Mouse (Mus musculus) cerebellum, adult 11 months (tissue): ENCODE data around the gene Sgce.
"Not testable (repeated sequence)": the region's sequence is repeated elsewhere in the genome, so short reads cannot be mapped to it uniquely, and the experiment has no call there.

Experiments
- DNase-seq: peaks from one replicate; pipeline ENCODE4 v3.0.0; 2022

The Sgce gene

DNA sequence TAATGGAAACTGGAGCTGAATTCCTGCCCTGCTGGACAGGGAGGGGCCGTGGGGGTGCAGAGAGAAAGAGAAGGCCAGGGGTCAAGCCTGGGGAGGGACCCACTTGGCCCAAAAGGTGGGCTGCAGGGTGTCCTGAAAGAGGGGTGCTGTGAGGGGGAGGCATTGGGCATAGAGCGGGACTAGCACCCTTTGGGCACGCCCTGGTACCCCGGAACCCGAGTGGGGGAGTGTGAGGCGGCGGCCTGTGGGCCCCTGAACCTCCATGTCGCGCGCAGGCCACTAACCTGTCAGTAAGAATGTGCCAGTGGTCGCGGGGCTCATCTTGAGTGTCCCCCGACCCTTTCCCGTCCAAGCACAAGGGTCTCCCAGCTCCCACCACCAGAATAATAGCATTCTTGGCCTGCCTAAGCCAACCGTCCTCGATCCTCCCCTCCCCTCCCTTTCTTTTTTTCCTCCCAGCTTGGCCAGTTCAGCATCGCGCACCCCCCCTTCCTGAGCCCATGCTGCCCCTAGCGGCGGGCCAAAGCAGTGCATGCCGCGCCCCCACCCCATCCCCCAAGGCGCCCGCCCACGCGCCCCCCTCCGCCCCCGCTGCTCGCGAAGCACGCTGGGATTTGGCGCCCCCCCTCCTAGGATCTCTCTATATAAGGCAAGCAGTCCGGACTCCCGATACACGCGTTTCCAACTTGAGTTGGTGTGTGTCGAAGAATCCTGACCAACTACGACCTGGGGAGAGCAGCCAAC is at the start of gene Sgce, which contains the start of gene Peg10:
TSS of gene Sgce (minus strand) at position 512 of the 744 bp plus-strand sequence.
TSS of gene Peg10 (plus strand) at position 611 of the 744 bp plus-strand sequence.
- peak; percentile 62 for DNase-seq

DNA sequence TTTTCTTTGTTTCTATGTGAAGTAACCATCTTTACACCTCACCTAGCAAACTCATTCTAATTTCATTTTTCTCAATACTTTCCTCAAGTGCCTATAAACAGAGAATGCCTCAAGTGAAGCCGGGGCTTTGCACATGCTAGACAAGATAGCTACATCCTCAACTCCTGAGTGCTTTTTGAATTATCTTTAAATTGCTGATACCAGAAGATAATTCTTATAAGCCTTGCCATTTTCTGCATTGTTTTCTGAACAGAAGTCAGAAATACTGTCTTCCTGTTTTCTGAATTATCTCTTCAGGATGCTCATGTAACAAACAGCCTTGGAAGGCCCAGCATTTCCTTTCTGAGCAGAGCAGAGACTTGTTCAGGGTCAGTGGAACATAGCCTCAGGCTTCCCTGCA is 49.3 kb upstream of the Sgce start:
- DNase-seq: no peak

DNA sequence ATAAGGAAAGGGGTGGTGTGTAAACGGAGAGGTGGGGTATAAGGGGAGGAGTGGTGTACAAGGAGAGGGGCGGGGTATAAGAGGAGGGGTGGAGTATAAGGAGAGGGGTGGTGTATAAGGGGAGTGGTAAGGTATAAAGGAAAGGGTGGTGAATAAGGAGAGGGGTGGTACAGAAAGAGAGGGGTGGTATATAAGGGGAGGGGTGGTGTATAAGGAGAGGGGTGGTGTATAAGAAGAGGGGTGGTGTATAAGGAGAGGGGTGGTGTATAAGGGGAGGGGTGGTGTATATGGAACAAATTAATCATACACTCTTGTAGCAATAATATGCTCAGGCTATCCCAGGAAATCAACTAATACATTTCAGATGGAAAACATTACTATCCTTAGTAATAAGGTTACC is 15.2 kb upstream of the Sgce start:
- no peak for DNase-seq

DNA sequence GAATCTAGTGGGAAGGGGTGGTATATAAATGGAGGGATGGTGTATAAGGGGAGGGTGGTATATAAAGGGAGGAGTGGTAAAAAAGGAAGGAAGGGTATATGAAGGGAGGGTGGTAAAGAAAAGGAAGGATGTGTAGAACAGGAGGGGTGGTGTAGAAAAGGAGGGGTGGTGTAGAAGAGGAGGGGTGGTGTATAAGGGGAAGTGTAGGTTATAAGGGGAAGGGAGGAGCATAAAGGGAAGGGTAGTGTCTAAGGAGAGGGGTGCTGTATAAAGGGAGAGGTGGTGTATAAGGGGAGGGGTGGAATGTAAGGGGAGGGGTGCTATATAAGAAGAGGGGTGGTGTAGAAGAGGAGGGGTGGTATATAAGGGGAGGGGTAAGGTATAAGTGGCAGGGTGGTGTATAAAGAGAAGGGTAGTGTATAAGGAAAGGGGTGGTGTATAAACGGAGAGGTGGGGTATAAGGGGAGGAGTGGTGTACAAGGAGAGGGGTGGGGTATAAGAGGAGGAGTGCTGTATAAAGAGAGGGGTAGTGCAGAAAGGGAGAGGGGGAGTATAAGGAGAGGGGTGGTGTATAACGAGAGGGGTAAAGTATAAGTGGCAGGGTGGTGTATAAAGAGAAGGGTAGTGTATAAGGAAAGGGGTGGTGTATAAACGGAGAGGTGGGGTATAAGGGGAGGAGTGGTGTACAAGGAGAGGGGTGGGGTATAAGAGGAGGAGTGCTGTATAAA is 14.6 kb upstream of the Sgce start:
- DNase-seq: not testable (repeated sequence)

DNA sequence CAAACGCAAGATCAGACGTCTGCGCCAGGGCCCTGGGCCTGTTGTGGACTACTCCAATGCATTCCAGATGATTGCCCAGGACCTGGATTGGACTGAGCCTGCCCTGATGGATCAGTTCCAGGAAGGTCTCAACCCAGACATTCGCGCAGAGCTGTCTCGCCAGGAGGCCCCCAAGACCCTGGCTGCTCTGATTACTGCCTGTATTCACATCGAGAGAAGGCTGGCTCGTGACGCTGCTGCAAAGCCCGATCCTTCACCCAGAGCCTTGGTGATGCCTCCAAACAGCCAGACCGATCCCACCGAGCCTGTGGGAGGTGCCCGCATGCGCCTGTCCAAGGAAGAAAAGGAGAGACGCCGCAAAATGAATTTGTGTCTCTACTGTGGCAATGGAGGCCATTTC is 7.9 kb upstream of the Sgce start:
- no peak for DNase-seq

DNA sequence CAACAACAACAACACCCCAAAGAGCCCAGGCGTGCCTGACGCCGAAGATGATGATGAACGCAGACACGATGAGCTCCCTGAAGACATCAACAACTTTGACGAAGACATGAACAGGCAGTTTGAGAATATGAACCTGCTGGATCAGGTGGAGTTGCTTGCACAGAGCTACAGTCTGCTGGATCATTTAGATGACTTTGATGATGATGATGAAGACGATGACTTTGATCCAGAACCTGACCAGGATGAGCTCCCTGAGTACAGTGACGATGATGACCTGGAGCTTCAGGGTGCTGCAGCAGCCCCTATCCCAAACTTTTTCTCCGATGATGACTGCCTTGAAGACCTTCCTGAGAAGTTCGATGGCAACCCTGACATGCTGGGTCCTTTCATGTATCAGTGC is 7.3 kb upstream of the Sgce start:
- DNase-seq: no peak

DNA sequence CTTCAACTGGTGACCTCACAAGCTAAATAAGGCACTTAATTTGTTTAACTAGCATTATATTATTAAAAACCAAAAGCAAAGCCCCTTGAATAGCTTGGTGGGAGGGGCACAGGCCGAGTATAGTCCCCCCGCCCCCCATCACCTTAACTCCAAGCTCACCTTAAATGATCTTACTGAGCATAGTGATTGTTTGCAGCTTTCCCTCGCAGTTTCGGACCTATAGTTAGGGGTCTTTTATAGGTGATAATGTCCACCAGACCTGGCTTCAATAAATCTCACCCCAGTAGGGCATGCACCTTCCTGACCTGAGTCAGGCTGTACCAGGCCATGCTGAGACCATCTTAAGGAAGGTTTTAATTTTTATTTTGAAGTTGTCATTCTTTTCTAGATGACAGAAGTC is 4.3 kb upstream of the Sgce start:
- DNase-seq: no peak

DNA sequence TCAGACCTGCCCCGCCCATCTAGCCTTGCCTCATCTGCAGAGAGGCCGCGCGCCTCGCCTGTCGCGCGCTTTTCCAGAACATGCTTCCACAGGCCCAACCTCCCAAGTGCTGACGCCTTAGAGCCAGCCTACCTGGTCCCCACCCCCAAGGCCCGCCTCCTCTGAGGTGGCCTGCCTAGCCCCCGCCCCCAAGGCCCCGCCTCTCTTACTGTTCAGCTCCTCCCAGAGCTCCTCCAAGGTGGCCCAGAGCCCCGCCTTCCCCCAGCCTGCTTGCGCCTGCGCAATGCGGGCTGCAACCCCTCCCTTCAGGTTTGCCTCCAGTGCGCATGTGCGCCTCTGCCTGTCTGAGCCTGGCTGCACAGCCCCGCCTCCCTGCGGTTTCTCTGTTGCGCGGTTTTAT is 2.1 kb upstream of the Sgce start:
- peak; percentile 96 for DNase-seq

DNA sequence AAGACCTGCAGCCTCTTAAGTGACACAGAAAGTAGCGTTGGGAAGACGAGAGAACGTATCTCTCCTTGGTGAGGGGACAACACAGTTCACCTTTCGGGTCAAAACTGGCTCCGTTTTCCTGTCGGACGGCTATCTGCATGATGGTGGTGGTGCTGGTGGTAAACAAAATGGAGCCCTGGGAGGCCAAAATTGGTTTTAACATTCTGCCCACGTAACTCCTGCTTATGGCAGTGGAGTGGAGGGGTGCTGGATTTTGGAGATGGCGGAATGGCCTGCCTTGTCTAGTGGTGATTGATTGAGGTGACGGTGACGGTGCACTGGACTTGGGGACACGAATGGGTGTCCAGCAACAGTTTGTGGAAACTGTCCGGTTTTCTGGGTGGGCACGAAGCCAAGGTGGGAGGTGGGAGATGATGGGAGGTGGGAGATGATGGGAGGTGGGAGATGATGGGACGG is 1.5 kb upstream of the Sgce start:
- DNase-seq: peak; percentile 58

DNA sequence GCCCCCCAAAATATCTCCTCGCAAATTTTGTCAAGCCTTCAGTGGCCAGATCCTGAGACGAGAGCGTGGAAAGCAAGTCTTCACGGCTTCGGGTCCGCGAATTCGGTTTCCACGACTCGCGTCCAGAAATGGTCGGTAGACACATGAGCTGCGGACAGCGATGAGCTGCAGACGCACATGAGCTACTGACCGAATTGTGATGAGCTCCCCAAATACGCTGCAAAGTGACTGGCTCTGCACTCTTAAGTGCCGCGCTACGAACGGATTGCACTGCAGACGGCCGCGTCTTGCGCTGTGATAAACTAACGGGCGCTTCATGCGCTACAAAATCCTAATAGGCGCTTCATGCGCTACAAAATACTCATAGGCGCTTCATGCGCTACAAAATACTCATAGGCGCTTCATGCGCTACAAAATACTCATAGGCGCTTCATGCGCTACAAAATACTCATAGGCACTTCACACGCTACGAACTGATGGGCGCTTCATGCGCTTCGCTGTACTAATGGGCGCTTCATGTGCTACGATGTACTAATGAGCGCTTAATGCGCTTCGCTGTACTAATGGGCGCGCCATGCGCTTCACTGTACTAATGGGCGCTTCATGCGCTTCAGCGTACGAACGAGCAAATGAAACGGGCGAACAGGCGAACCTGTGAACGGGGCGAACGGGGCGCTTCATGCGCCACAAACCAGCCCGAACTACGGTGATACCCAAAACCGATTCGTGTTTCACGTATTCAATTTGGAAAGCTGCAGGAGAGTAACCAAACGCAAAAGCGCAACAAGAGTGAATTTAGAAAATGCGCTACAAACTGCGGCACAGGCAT is 884 bp upstream of the Sgce start:
- peak; percentile 30 for DNase-seq

DNA sequence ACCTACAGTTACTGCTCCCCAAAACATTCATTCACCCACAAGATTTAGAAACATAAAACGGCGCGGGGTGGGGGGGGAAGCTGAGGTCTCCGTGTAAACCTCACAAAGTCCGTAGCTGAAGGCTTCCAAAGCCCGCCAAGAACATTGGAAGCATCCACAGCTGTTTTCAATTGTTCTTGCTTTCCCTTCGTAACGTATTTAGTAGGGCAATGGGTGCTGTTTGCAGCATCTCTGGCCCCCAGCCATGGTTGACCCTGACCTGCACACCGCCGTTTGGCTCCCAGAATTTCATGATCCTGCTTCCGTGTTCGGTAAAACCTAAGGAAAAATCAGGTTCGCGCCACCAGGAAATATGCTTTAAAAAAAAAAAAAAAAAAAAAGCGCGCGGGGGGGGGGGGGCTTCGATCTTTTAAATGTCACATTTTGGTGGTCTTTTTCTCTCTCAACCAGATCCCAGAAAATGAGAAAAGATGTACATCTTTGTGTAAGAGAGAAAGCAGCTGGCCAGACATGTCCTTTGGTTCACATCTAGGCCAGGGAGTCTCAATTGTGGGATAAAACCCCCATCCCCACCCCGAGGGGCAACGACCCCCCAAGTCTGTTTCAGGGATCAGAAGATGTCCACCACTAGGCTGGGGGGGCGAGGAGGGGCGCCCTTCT is 841 bp downstream of the Sgce start:
- DNase-seq: peak; percentile 19

DNA sequence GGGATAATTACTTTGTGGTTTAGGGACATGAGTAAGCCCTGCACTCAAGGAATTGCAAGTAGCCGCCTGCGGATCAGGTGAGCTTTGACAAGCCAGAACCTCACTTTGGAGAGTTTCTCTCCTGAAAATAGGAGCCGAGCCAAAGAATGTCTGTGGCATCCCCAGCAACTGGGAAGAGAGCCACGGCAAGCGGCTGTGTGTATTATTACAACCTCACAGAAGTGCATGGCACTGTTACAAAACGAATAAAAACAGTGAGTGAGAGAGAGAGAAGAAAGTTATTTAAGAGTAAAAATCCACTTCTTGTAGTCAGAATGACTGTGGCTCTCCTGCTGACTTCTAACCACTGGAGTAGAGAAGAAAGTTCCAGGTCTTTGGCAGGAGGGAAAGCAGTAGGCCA is 6.5 kb downstream of the Sgce start:
- DNase-seq: peak; percentile 12

DNA sequence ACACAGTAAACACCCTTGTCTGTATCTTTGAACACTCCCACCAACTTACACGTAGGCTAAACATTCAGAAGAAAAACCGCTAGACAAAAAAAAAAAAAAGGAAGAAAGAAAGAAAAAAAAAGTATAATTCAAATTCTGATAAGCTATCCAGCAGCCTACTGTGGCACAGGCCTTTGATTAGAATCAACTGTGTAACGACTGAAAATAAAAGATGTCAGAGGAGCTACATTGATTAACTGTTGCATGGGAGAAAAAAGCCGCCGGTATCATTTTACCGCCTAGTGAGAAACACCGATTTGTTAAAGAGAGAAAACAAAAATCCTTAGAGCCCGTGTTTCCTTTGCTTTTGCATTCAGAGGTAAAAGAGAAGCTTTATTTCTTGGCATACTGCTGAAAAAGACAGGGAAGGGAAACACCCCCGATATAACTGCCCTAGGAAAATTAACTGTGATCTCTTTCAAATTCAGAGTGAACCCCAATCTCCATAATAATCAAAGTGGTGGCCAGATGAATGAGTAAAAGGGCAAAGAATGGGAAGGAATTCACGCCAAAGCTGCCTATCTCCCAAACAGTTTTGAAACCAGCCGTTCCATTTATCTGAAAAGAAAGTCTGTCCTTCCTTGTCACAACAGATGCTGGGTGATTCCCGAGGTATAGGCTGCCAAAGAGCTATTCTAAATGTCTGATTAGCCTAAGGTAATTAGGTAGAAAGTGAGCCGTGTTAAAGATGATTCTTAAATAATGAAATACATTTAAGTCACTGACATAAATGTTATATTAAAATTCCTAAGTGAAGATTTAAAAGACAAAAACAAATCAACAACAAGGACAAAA is 7.3 kb downstream of the Sgce start:
- DNase-seq: no peak

DNA sequence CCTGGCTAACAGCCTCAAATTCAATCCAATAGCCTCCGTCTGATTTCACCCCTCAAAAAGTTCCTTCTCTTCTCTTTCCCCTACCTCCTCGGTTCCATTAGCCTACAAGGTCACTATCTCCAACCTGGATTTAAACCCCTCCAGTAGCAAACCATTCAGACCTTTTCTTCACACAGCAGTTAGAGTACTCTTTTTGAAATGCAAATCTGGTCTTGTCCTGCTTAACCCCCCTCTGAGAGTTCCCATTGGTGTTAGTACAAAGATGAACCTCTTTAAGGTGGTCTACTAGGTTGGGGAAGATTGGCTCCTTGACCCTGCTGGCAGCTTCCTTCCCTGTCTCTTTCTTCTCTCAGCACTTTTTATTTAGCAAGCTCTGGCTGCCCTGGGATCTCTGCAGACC is 8.3 kb downstream of the Sgce start:
- no peak for DNase-seq

DNA sequence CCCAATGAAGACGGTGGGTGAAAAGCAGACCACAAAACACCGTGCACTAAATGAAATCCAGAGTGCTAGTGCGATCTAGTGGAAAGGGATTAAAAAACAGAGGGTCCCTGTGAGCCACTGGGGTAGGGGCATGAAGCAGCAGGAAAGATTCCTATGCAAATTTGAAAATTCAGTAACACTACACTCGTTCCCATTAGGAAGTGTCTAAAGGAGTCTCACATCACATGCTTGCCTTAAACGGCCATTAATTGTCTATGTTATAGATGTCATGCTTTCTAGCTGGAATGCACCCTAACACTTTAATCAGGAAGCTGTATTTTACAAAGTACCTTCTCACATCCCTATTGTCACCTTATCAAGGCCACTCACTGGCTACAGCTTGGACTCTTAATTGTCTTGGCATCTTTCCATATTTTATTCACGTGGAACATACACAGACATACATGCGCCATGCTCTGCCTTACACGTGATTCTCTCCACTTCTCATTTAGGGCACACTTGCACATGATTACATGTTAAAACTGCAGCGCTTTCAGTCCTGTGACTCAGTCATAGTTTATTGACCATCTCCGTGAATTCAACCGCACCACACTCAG is 8.9 kb downstream of the Sgce start:
- no peak for DNase-seq

DNA sequence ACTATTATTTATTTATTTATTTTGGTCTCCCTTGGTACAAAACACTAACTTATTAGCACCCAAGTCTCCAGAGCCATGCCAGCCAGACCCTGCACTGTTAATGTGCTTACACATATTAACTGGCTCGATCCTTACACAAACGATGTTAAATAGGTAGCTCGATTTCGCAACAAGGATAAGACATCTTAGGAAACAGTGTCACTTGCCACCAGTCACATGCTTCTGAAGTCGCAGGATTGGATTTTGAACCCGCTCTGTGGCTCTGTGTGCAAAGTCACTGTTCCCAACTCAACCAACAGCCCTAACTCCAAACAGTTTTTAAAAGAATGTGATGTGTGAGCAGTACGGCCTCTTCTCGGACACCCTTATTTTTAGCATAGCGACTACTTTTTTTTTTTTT is 10.6 kb downstream of the Sgce start:
- DNase-seq: no peak

DNA sequence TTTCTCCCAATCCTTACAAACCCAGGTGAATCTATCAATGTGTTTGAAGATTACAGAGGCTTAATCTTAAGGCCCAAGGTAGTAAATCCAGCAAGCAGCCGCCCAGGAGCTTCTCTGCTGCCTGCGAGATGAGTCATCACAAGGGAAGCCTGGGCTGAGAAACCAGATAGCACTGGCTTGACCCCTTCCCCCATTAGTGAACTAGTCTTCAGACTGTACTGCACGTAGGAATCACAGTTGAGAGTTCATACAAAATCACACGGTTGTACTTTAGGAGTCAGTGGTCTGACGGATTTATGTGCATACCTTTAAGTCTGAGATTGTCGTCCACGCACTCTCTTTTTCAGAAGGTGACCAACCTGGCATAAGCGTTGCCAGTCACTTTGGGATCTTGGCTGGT is 13.8 kb downstream of the Sgce start:
- no peak for DNase-seq

DNA sequence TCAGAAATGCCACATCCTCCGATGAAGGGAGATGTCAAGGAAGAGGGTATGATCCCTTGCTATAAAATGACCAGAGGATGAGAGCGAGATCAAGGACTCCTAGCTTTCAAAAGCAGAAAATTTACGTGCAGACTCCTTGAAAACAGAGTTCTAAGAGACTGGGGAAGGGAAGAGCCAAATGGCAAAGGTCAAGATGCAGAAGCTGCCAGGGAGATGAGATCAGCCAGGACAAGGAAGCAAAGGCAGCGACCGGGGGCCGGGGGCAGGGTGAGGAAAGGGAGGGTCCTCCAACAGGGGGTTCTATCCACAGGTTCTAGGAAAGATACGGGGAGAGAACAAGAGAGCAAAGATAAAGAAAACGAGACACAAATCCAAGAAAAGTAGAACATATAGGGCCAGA is 15.3 kb downstream of the Sgce start:
- no peak for DNase-seq

DNA sequence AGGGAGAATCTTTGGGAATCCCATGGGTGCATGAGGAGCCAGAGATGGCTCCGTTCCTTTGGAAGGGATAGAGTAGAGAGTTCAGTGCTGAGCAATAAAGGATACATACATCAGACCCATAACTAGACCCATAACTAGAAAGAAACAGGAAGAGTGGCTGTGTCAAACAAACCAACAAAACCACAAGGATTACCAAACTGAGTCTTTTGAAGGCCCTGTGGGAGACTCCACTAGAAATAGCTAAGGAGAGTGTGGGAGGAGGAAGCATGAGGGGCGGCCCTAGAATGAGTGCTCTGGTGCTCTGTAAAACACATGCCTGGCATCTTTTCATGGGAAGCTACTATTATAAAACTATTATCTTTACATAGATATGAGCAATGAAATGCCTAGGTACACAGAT is 18.7 kb downstream of the Sgce start:
- no peak for DNase-seq

DNA sequence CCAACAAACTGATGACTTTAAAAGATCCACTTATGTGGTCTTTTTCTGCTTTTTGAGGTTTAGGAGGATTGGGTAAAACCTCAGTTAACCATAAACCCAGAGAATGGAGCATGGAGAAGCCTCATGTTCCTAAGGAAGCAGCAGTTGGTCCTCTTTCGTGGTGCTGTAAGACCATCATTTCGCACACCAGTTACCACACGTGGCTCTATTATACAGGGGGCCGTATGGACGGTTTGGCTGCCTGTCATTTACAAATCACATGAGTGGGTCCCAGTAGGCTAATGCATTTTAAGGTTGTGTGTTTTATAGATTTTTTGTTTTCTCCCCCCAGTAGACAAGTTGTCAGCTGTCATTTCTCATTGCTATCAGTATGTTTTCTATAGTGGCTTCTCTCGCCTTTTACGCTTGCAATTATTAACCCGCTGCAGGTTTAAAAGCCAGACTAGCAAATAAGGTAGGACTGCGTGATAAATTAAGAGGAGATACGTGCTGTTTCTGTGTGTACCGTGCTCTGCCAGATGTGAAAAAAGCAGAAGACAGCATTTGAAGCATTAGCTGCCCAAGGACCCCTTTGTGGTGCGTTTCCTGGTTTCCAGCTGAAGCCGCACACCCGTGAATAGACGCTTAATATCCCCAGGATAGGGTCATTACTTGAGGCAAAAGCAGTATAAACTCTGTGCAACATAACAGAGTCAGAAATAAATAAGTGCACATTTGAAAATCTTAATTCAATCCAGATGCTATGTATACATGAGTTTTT is 22.8 kb downstream of the Sgce start:
- DNase-seq: no peak

DNA sequence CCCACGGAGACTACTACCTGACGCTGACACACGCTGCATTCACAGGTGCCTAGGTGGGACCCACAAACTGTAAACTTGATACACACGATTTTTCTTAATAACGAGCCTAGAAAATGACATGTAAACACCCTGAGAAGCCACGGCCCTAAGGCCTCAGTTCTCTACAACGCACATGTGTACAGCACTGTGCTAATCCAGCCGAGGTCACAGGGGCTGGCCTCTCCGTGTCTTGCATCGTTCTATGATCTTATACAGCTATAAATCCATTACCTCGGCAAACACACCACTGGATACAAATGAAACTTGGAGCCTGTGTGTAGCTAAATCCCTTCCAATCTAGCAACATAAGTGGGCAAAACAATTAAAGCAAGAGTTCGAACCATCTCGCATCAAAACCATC is 24.3 kb downstream of the Sgce start:
- DNase-seq: no peak
